In genomic region chr9:18002557-18002956, GRCm38 (mm10) we compare ENCODE assay signal across 9 mouse cellular contexts.
DNase-seq lines count a peak whose midpoint lies in the region; ATAC-seq and TF ChIP-seq lines count a peak whose summit lies in the region.
"Had no signal": no experiment of that assay in that cellular context is flagged by ENCODE, and none has a peak within 500 bp of the region (broad histone marks: within the 10 kb centered on the region; RNA-seq: fewer than 3 reads in every experiment).

No protein-coding gene starts in this region.

- H3K9ac ChIP-seq in lung, embryonic 14.5 days = no peak overlapping the region
- no peak overlapping the region for H3K9ac ChIP-seq in hindbrain, embryonic 16.5 days (ENCODE audit: low read depth, low read length)
- no peak overlapping the region for H3K9ac ChIP-seq in lung, postnatal 0 days (replicated peaks; ENCODE audit: low read depth)
- H3K9ac ChIP-seq: hindbrain, embryonic 15.5 days had no signal

- no peak overlapping the region for H3K4me2 ChIP-seq in lung, embryonic 14.5 days
- no peak overlapping the region for H3K4me2 ChIP-seq in hindbrain, embryonic 16.5 days (ENCODE audit: low read length)
- H3K4me2 ChIP-seq in lung, postnatal 0 days (replicated peaks; ENCODE audit: low read depth, low read length) = no peak overlapping the region
- H3K4me2 ChIP-seq: hindbrain, embryonic 15.5 days had no signal

- no peak for TF ChIP-seq EP300 in lung, postnatal 0 days (IDR thresholded peaks at IDR 0.05)

- H3K27me3 ChIP-seq in lung, embryonic 14.5 days (ENCODE audit: insufficient read depth, low read length) = no peaks in the 10 kb centered on the region
- no peaks in the 10 kb centered on the region for H3K27me3 ChIP-seq in hindbrain, embryonic 16.5 days (replicated peaks; ENCODE audit: control insufficient read depth, insufficient read depth, low read length)
- H3K27me3 ChIP-seq in lung, postnatal 0 days (replicated peaks; ENCODE audit: insufficient read depth, low read length) = no peaks in the 10 kb centered on the region
- H3K27me3 ChIP-seq: hindbrain, embryonic 15.5 days had no signal

- 36% methylated on average over 2 of the region's 2 CpGs for WGBS in lung, embryonic 14.5 days
- WGBS in hindbrain, embryonic 16.5 days = 40% methylated on average over 2 of the region's 2 CpGs
- 28% methylated on average over 2 of the region's 2 CpGs for WGBS in lung, postnatal 0 days

- ATAC-seq in lung, embryonic 14.5 days (ENCODE audit: insufficient read depth) = no peak
- peak; percentile 79; the same call in 1 of the 2 replicates for ATAC-seq in hindbrain, embryonic 16.5 days
- no peak for ATAC-seq in lung, postnatal 0 days

- no peaks in the 10 kb centered on the region for H3K36me3 ChIP-seq in lung, embryonic 14.5 days (ENCODE audit: insufficient read depth)
- no peaks in the 10 kb centered on the region for H3K36me3 ChIP-seq in hindbrain, embryonic 16.5 days (ENCODE audit: control insufficient read depth, insufficient read depth, low read length)
- no peaks in the 10 kb centered on the region for H3K36me3 ChIP-seq in lung, postnatal 0 days (ENCODE audit: insufficient read depth, low read length)
- H3K36me3 ChIP-seq: hindbrain, embryonic 15.5 days had no signal

- H3K27ac ChIP-seq in lung, embryonic 14.5 days (ENCODE audit: low read depth) = no peak overlapping the region
- H3K27ac ChIP-seq in hindbrain, embryonic 16.5 days (ENCODE audit: low read depth, low read length) = no peak overlapping the region
- no peak overlapping the region for H3K27ac ChIP-seq in lung, postnatal 0 days (ENCODE audit: low read length)
- H3K27ac ChIP-seq: hindbrain, embryonic 15.5 days had no signal

- no peak overlapping the region for H3K4me3 ChIP-seq in lung, embryonic 14.5 days (ENCODE audit: low read depth, low read length)
- no peak overlapping the region for H3K4me3 ChIP-seq in hindbrain, embryonic 16.5 days (ENCODE audit: low read length)
- no peak overlapping the region for H3K4me3 ChIP-seq in lung, postnatal 0 days (ENCODE audit: low read depth, low read length)
- H3K4me3 ChIP-seq: hindbrain, embryonic 15.5 days had no signal

- H3K4me1 ChIP-seq in lung, embryonic 14.5 days (ENCODE audit: insufficient read depth) = no peaks in the 10 kb centered on the region
- H3K4me1 ChIP-seq in hindbrain, embryonic 16.5 days (ENCODE audit: control insufficient read depth, insufficient read depth, low read depth, low read length) = no peaks in the 10 kb centered on the region
- no peaks in the 10 kb centered on the region for H3K4me1 ChIP-seq in lung, postnatal 0 days (ENCODE audit: insufficient read depth, low read depth, low read length)
- H3K4me1 ChIP-seq: hindbrain, embryonic 15.5 days had no signal

- H3K9me3 ChIP-seq in lung, embryonic 14.5 days (ENCODE audit: low read depth, low read length) = no peaks in the 10 kb centered on the region
- no peaks in the 10 kb centered on the region for H3K9me3 ChIP-seq in hindbrain, embryonic 16.5 days (ENCODE audit: control insufficient read depth, low read length)
- no peaks in the 10 kb centered on the region for H3K9me3 ChIP-seq in lung, postnatal 0 days (ENCODE audit: low read length)
- H3K9me3 ChIP-seq: hindbrain, embryonic 15.5 days had no signal

- no peak; the same call in 1 of the 2 replicates for TF ChIP-seq CTCF in lung, embryonic 14.5 days (IDR thresholded peaks at IDR 0.05; ENCODE audit: low read depth)
- TF ChIP-seq CTCF in lung, postnatal 0 days (IDR thresholded peaks at IDR 0.05) = no peak

- peak; percentile 0 for DNase-seq in lung, embryonic 14.5 days
- DNase-seq in lung, postnatal 10 days = no peak
- DNase-seq in embryo, embryonic 10 days (ENCODE audit: low spot score) = peak; percentile 45
- peak; percentile 54 for DNase-seq in retina, embryonic 14.5 days (ENCODE audit: low spot score)
- no peak for DNase-seq in urinary bladder, postnatal 14 days (ENCODE audit: low spot score)
- DNase-seq in lung, postnatal 0 days (ENCODE audit: low spot score) = no peak
- DNase-seq: cerebellum, adult 9-11 months had no signal

Comparison
In these comparisons a context has a peak if more than half of its experiments do, and no peak if none do; other contexts are left out.
1. DNase-seq: peak in lung, embryonic 14.5 days (single experiment), embryo, embryonic 10 days (single experiment) and retina, embryonic 14.5 days (single experiment); none in lung, postnatal 10 days (single experiment), urinary bladder, postnatal 14 days (single experiment) and lung, postnatal 0 days (single experiment).